Mouse (Mus musculus) embryonic stem cell, embryonic (primary cell): Measurements from ENCODE around the gene Synj2.

Experiments
- CTCF ChIA-PET, 4 experiments: fragments of 300-600 bp in 2 of 4; fragments of 350-600 bp in 2 of 4; sonication (Branson Sonifier 250); formaldehyde crosslinking; loops; one replicate each; lab custom pipeline; 2022; ENCODE audit warnings: inconsistent platforms in 2 of 4; lab: Charles Lee
- POLR2A ChIA-PET, 4 experiments: fragments of 300-600 bp in 2 of 4; fragments of 350-600 bp in 2 of 4; sonication (Branson Sonifier 250); formaldehyde crosslinking; loops; one replicate each; lab custom pipeline; 2022; ENCODE audit warnings: antibody characterized with exemption in 4 of 4, inconsistent platforms in 1 of 4; lab: Charles Lee

Synj2 gene

GRCm38 (mm10) chr17:6016213-6016780, 75.2 kb downstream of the Synj2 start:
- ChIA-PET CTCF (interaction anchor here in 1 of 4 experiments (2.1 kb wide), 1 partner anchor 10 kb away, joined by 6 read pairs; no protein-coding TSS in a partner anchor), POLR2A (interaction anchor here in 2 of 4 experiments (0.9 to 1.7 kb wide), 2 partner anchors 10 to 11 kb away, joined by 3 to 5 read pairs; no protein-coding TSS in a partner anchor)

DNA sequence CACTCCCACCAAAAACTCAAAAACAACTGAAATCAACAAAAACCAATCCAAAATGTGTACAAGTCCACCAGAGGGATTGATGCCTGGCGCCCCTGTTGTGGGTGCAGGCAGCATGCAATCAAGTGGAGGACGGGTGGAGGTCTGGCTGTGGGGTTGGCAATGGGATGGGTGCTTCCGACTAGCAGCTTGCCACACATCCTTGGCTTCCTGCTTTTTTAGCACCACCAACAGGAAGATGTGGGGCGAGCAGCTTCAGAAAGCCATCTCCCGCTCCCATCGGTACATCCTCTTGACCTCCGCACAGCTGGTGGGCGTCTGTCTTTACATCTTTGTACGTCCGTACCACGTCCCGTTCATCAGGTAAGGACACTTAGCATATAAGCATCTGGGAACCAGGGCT, 76.2 kb downstream of the Synj2 start:
- ChIA-PET CTCF (interaction anchor here in 2 of 4 experiments (0.9 to 1.7 kb wide), 4 partner anchors 11 to 266 kb away, joined by 3 to 12 read pairs (median 5); no protein-coding TSS in a partner anchor), POLR2A (interaction anchor here in 2 of 4 experiments (0.9 to 1.7 kb wide), 3 partner anchors 11 to 12 kb away, joined by 3 to 5 read pairs (median 3); no protein-coding TSS in a partner anchor)

DNA sequence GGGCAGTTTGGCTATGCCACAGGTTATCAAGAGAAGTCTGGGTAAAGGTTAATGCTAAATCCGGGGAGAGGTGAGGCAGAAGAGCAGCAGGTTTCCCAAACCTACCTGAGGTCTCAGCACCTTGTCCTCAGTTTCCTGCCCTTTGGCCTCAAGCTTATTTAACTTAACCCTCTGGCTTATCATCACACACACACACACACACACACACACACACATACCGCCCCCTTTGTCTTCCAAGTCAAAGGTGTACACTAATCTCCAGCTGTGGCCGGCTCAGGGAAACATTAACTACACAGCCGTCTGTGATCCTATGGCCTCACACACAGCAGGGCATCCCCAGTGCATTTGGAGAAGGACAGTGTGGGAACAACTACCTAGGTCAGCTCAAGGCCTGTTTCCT, 77.3 kb downstream of the Synj2 start:
- ChIA-PET POLR2A (interaction anchor here in 2 of 4 experiments (1.0 to 1.7 kb wide), 2 partner anchors 8 to 41 kb away, joined by 3 read pairs; no protein-coding TSS in a partner anchor), CTCF (interaction anchor here in 3 of 4 experiments (0.7 to 1.7 kb wide), 3 partner anchors 12 to 304 kb away, joined by 4 to 12 read pairs (median 7); no protein-coding TSS in a partner anchor)

- POLR2A ChIA-PET: interaction anchor here in 1 of 4 experiments (1.7 kb wide), 1 partner anchor 42 kb away, joined by 3 read pairs; no protein-coding TSS in a partner anchor
- CTCF ChIA-PET: interaction anchor here in 2 of 4 experiments (0.7 to 1.1 kb wide), 2 partner anchors 73 to 92 kb away, joined by 3 read pairs; no protein-coding TSS in a partner anchor
Measured at GRCm38 (mm10) chr17:6019776-6020175, 78.7 kb downstream of the Synj2 start.

GRCm38 (mm10) chr17:6020636-6021035, 79.6 kb downstream of the Synj2 start:
- POLR2A ChIA-PET: interaction anchor here in 2 of 4 experiments (0.6 to 1.3 kb wide), 3 partner anchors 14 to 59 kb away, joined by 3 to 4 read pairs (median 3); partner anchors contain the start of genes Gtf2h5 (in 1 of the 2) and Serac1 (in 1 of the 2)
- CTCF ChIA-PET: interaction anchor here in 2 of 4 experiments (0.6 kb wide), 2 partner anchors 15 to 1089 kb away, joined by 3 read pairs; no protein-coding TSS in a partner anchor

DNA sequence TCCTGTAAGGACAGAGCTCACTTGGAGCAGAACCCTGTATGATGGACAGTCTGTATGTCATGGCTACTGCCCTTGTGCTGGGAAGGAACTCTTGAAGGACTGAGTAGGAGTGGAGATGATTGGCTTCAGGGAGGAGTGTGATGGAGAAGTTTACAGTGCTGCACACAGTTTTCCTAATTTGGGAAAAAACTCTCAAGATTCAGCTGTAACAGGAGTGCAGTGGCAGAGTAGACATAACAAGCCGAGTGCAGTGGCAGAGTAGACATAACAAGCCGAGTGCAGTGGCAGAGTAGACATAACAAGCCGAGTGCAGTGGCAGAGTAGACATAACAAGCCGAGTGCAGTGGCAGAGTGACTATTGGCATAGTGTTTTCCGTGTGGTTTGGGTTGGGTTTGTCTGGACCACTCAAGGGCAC, 80.3 kb downstream of the Synj2 start:
- CTCF ChIA-PET: interaction anchor here in 2 of 4 experiments (0.6 to 0.7 kb wide), 4 partner anchors 16 to 1090 kb away, joined by 3 to 8 read pairs (median 3); no protein-coding TSS in a partner anchor
- POLR2A ChIA-PET: interaction anchor here in 2 of 4 experiments (1.0 to 1.3 kb wide), 2 partner anchors 14 to 58 kb away, joined by 3 to 4 read pairs; partner anchors contain the start of genes Gtf2h5 (in 1 of the 2) and Serac1 (in 1 of the 2)

DNA sequence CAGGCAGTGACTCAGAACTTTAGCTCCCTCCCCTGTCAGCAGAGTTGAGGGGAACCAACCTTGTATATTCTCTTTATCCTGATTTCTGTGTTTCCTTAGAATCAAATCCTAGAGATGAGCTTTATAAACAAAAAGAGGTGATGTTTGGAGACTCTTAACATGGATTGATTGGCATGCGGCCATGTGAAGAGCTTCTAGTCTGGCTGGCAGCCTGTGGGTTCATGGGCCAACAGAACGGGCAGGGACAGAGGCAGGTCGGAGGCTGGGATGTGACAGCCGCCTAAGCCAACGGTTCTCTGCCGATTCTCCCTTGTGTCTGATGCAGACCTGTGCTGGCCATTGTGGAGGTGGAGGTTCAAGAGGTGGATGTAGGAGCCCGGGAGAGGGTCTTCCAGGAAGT, 84.8 kb downstream of the Synj2 start:
- ChIA-PET POLR2A (interaction anchor here in 1 of 4 experiments (1.2 kb wide), 1 partner anchor 53 kb away, joined by 3 read pairs; no protein-coding TSS in a partner anchor), CTCF (interaction anchor here in 2 of 4 experiments (0.7 to 1.4 kb wide), 3 partner anchors 29 to 71 kb away, joined by 4 to 5 read pairs (median 4); no protein-coding TSS in a partner anchor)

DNA sequence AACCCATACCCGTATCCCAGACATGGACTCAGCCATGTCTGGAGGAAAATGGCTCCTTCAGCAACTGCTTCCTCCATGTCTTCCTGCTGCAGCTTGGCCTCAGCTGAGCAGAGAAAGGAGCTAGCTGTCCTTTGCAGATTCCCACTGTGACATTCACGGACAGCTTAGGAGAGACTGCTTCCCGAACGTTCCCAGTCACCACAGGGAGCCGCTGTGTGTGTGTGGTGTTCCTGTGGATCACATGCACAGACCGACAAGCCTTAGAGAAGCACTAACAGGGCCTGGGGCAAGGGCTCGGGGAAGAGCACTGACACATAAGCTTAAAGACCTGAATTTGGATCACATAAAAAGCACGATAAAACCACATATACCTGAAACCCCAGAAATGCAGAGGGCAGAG, 94.6 kb downstream of the Synj2 start:
- ChIA-PET CTCF (interaction anchor here in 3 of 4 experiments (0.5 to 1.6 kb wide), 7 partner anchors 12 to 575 kb away, joined by 3 to 8 read pairs (median 4); no protein-coding TSS in a partner anchor), POLR2A (interaction anchor here in 2 of 4 experiments (0.7 to 1.5 kb wide), 9 partner anchors 9 to 595 kb away, joined by 3 to 5 read pairs (median 3); partner anchors contain the start of gene Tmem242 (in 1 of the 2))

- POLR2A ChIA-PET: interaction anchor here in 2 of 4 experiments (0.9 to 1.5 kb wide), 4 partner anchors 9 to 596 kb away, joined by 3 to 5 read pairs (median 3); partner anchors contain the start of gene Tmem242 (in 1 of the 2)
- CTCF ChIA-PET: interaction anchor here (0.6 to 1.6 kb wide), 7 partner anchors 13 to 730 kb away, joined by 3 to 8 read pairs (median 4); no protein-coding TSS in a partner anchor
Measured at GRCm38 (mm10) chr17:6036458-6036857, 95.4 kb downstream of the Synj2 start.

DNA sequence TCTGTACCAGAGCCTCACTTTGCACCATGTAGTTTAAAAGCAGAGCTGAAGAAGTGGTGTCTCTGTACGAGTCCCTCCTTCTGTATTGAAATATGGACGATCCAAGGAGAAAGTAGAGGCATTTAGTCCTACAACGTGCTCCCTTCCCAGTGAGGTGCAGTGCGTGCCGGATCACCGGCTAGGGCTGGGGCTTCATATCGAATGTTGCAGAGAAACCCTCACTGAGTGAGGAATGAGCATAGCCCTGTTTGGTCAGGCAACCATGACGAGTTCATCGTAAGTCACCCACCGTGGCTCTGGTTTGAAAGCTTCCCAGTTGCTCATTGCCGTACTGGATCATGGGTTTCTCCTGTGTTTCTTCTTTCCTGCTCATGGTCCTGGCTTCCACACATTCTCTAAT, 95.8 kb downstream of the Synj2 start:
- ChIA-PET POLR2A (interaction anchor here in 1 of 4 experiments (1.4 to 1.8 kb wide), 2 partner anchors 11 to 12 kb away, joined by 4 to 5 read pairs; no protein-coding TSS in a partner anchor), CTCF (interaction anchor here in 3 of 4 experiments (0.6 to 1.3 kb wide), 4 partner anchors 13 to 145 kb away, joined by 4 read pairs; no protein-coding TSS in a partner anchor)

DNA sequence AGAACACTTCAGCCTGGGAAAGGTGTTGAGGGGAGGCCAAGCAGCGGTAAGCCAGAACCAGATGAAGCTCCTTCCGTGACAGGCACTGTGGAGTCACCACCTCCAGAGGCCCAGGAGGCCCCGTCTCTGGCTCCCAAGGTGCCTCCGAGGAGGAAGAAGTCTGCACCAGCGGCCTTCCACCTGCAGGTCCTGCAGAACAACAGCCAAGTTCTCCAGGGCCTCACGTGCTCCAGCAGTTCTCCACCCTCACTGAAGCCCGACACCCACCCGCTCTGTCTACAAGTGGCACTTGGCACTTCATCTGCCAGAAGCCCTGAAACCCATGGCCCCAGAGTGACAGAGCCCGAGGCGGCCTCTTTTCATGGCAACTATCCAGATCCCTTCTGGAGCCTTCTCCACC, 96.4 kb downstream of the Synj2 start:
- ChIA-PET CTCF (interaction anchor here in 2 of 4 experiments (1.2 to 1.5 kb wide), 1 partner anchor 18 kb away, joined by 4 to 5 read pairs; no protein-coding TSS in a partner anchor), POLR2A (interaction anchor here in 1 of 4 experiments (1.0 to 1.8 kb wide), 2 partner anchors 10 to 42 kb away, joined by 4 read pairs; partner anchors contain the start of genes Gtf2h5 and Serac1)

- CTCF ChIA-PET: no interaction called here
- POLR2A ChIA-PET: interaction anchor here in 1 of 4 experiments (0.9 kb wide), 1 partner anchor 17 kb away, joined by 3 read pairs; no protein-coding TSS in a partner anchor
Measured at GRCm38 (mm10) chr17:6052801-6053200, 111.7 kb downstream of the Synj2 start.

DNA sequence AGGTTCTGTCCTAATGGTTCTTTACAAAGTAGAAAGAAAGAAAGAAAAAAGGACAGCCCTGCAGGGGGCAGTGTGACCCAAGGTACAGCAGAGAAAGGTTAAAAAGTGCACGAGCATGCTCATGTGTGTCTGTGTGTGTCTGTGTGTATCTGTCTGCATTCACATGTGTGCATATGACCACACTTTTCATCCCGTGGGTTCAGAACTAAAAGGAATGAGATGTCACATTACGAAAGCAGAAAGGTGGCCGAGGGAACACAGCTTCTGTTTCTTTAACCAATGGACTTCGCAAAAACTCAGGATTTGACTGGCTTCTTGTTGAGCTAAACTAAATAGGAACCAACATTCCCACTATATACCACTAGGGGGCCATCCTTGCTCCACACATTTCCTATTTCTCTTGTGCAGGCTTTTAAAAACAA, 113.9 kb downstream of the Synj2 start:
- CTCF ChIA-PET: interaction anchor here (0.5 to 3.2 kb wide), 48 partner anchors 10 to 626 kb away, joined by 3 to 20 read pairs (median 4); partner anchors contain the start of genes Gtf2h5 (in 2 of the 4), Serac1 (in 2 of the 4) and Synj2 (in 1 of the 4)
- POLR2A ChIA-PET: interaction anchor here (0.6 to 3.5 kb wide), 13 partner anchors 10 to 70 kb away, joined by 3 to 27 read pairs (median 4); partner anchors contain the start of genes Gtf2h5 (in 2 of the 4) and Serac1 (in 2 of the 4)

- CTCF ChIA-PET: interaction anchor here in 2 of 4 experiments (1.1 to 4.1 kb wide), 2 partner anchors 7 to 33 kb away, joined by 3 to 17 read pairs; no protein-coding TSS in a partner anchor
- POLR2A ChIA-PET: interaction anchor here in 1 of 4 experiments (3.6 kb wide), 1 partner anchor 17 kb away, joined by 19 read pairs; the partner anchor contains the start of genes Gtf2h5 and Serac1
Measured at GRCm38 (mm10) chr17:6062793-6063192, 121.7 kb downstream of the Synj2 start.

- POLR2A ChIA-PET: interaction anchor here in 2 of 4 experiments (1.0 to 3.6 kb wide), 3 partner anchors 10 to 36 kb away, joined by 3 to 19 read pairs (median 3); partner anchors contain the start of genes Gtf2h5 (in 1 of the 2) and Serac1 (in 1 of the 2)
- CTCF ChIA-PET: interaction anchor here in 2 of 4 experiments (0.6 to 4.1 kb wide), 3 partner anchors 8 to 126 kb away, joined by 3 to 17 read pairs (median 4); no protein-coding TSS in a partner anchor
Measured at GRCm38 (mm10) chr17:6063532-6063931, 122.5 kb downstream of the Synj2 start.

DNA sequence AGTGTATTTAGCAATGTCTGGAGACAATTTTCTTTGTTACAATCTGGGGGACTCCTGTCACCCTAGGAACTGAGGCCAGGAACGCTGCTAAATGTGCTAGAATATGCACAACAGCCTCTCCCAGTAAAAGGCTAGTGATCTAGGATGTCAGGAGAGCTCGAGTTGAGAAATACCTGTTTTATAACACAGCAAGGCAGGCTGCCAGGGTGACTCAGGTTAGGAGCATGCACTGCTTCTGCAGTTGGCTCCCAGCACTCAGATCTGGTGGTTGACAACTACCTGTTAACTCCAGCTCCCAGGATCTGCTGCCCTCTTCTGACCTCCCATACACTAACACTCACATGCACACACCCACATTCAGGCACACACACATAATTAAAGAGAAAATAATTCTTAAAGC, 124.9 kb downstream of the Synj2 start:
- CTCF ChIA-PET: interaction anchor here in 1 of 4 experiments (0.7 to 4.1 kb wide), 2 partner anchors 11 to 12 kb away, joined by 4 to 17 read pairs; no protein-coding TSS in a partner anchor

GRCm38 (mm10) chr17:6067613-6068012, 126.5 kb downstream of the Synj2 start:
- ChIA-PET POLR2A (no interaction called here), CTCF (interaction anchor here in 1 of 4 experiments (1.0 kb wide), 1 partner anchor 12 kb away, joined by 3 read pairs; the partner anchor contains the start of genes Gtf2h5 and Serac1)

More for the DNA sequence above, 124.9 kb downstream of the Synj2 start:
- POLR2A ChIA-PET: interaction anchor here in 1 of 4 experiments (0.9 to 3.6 kb wide), 3 partner anchors 9 to 81 kb away, joined by 3 to 19 read pairs (median 3); partner anchors contain the start of genes Gtf2h5 and Serac1
